Mouse (Mus musculus) midbrain, postnatal 0 days (tissue): Measurements from ENCODE around the gene Slc16a10. TPM values are rescaled to one million over a fixed set of nuclear protein-coding genes. Genes with fewer than 3 reads are reported as not detected.

Source experiments
- ATAC-seq: fragments of 200-750 bp; cut with Nextera tagmentation; 2 replicates; pipeline ENCODE4 v1.8.0; 2017; ENCODE audit warnings: moderate number of reproducible peaks, mild to moderate bottlenecking, moderate TSS enrichment, moderate library complexity; ENCODE audit not compliant: low FRiP score
- DNase-seq: peaks from one replicate; pipeline ENCODE4 v3.0.0-alpha.2; 2015; ENCODE audit warnings: low spot score
- H3K27ac ChIP-seq: fragments of 300-500 bp; sonication (generic); 2 replicates; pipeline ENCODE4 v1.5.1; 2014; ENCODE audit warnings: low read depth, mild to moderate bottlenecking, low read length, mixed read lengths
- H3K27me3 ChIP-seq: fragments of 300-500 bp; sonication (generic); 2 replicates; pipeline ENCODE4 v1.6.1; 2014; ENCODE audit warnings: low read length, control low read depth, mixed read lengths; ENCODE audit not compliant: insufficient read depth
- H3K36me3 ChIP-seq: fragments of 300-500 bp; sonication (generic); 2 replicates; pipeline ENCODE4 v1.6.1; 2014; ENCODE audit warnings: low read length, control low read depth, mixed read lengths; ENCODE audit not compliant: insufficient read depth
- H3K4me1 ChIP-seq: fragments of 300-500 bp; sonication (generic); 2 replicates; pipeline ENCODE4 v1.6.1; 2014; ENCODE audit warnings: mild to moderate bottlenecking, control low read depth, antibody characterized with exemption, low read length, mixed read lengths; ENCODE audit not compliant: insufficient read depth
- H3K4me2 ChIP-seq: fragments of 300-500 bp; sonication (generic); 2 replicates; pipeline ENCODE4 v1.6.1; 2014; ENCODE audit warnings: low read depth, mild to moderate bottlenecking, low read length, mixed read lengths; ENCODE audit not compliant: poor library complexity, severe bottlenecking
- H3K4me3 ChIP-seq: fragments of 300-500 bp; sonication (generic); 2 replicates; pipeline ENCODE4 v1.5.1; 2014; ENCODE audit warnings: low read depth, mild to moderate bottlenecking, low read length, moderate library complexity
- H3K9ac ChIP-seq: fragments of 300-500 bp; sonication (generic); replicated peaks from 2 replicates; pipeline ENCODE4 v1.6.1; 2014; ENCODE audit warnings: mild to moderate bottlenecking, low read length, moderate library complexity, mixed read lengths; ENCODE audit not compliant: poor library complexity, severe bottlenecking
- H3K9me3 ChIP-seq: fragments of 300-500 bp; sonication (generic); 2 replicates; pipeline ENCODE4 v1.6.1; 2016; ENCODE audit warnings: low read length, control low read depth
- CTCF ChIP-seq: IDR thresholded peaks from 2 replicates; pipeline ENCODE4 v1.5.1; 2016; ENCODE audit warnings: antibody characterized with exemption, mild to moderate bottlenecking
- WGBS: fragments of 180-500 bp; shearing (Covaris S2); extraction: QIAGEN DNeasy Blood & Tissue Kit; methylation state at CpG from one replicate; pipeline ENCODE4 v1.1.7; 2014; 5-methylcytosine and 5-hydroxymethylcytosine counted together
- polyA plus RNA-seq: library from polyadenylated mRNA; unstranded; fragments of >200 nt; fragmentation: Nextera tagmentation; extraction: Ambion mirVana; gene quantifications from 2 replicates; pipeline ENCODE4 v1.2.1, GENCODE M21; 2015
- total RNA-seq: library from RNA; depleted of rRNA; stranded (reverse); fragments of >200 nt; gene quantifications from 2 replicates; pipeline ENCODE4 v1.2.3, GENCODE M21; 2014; rRNA removed

Gene Slc16a10
- total and polyA plus RNA-seq, 2 experiments from 2014 or later, result 2.2 TPM

DNA sequence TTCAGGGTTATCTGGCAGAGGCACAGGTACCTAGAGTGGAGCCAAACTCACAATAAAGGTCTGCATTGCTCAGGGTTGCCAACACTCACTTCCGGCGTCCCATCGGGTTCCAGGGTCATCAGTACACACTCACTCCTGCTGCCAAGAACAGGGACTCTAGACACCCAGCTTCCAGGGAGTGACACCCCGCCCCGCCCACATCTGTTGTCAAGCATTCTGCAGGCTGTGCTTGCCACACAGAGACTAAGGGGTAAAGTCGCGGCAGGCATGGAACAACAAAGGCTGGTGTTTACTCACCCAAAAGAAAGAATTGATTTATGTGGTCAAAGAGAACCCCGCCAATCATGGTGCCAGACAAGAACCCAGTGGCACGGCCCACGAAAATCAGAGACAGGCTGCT lies 135.1 kb downstream of the Slc16a10 start:
- H3K9me3 ChIP-seq, result no peaks in the 10 kb centered on the region
- no peak overlapping the region for H3K4me3 ChIP-seq
- no peak for DNase-seq
- no peaks in the 10 kb centered on the region for H3K4me1 ChIP-seq
- WGBS, result 56% methylated on average over 10 of the region's 10 CpGs
- H3K9ac ChIP-seq, result no peak overlapping the region
- H3K4me2 ChIP-seq, result no peak overlapping the region
- no peak for TF ChIP-seq CTCF
- no peak overlapping the region for H3K27ac ChIP-seq
- ATAC-seq, result no peak
- H3K36me3 ChIP-seq, result no peaks in the 10 kb centered on the region
- no peaks in the 10 kb centered on the region for H3K27me3 ChIP-seq

GRCm38 (mm10) chr10:40000746-40001145 lies 141.3 kb downstream of the Slc16a10 start:
- 97% methylated on average over 2 of the region's 2 CpGs for WGBS
- no peak for DNase-seq

GRCm38 (mm10) chr10:39991155-39991554 lies 150.9 kb downstream of the Slc16a10 start:
- Histone ChIP-seq H3K4me1 (no peaks in the 10 kb centered on the region), H3K27ac (no peak overlapping the region), H3K9ac (no peak overlapping the region), H3K4me3 (no peak overlapping the region), H3K9me3 (no peaks in the 10 kb centered on the region), H3K4me2 (no peak overlapping the region), H3K27me3 (no peaks in the 10 kb centered on the region), H3K36me3 (no peaks in the 10 kb centered on the region)
- ATAC-seq (no peak), DNase-seq (no peak)
- 81% methylated on average over 4 of the region's 4 CpGs for WGBS
- TF ChIP-seq CTCF, result no peak

More at GRCm38 (mm10) chr10:40000746-40001145, 141.3 kb downstream of the Slc16a10 start:
- no peaks in the 10 kb centered on the region for H3K9me3 ChIP-seq
- H3K4me1 ChIP-seq, result no peaks in the 10 kb centered on the region
- no peak overlapping the region for H3K4me2 ChIP-seq
- H3K27me3 ChIP-seq, result no peaks in the 10 kb centered on the region
- TF ChIP-seq CTCF, result no peak
- H3K27ac ChIP-seq, result no peak overlapping the region
- H3K9ac ChIP-seq, result no peak overlapping the region
- no peaks in the 10 kb centered on the region for H3K36me3 ChIP-seq
- ATAC-seq, result no peak
- no peak overlapping the region for H3K4me3 ChIP-seq

DNA sequence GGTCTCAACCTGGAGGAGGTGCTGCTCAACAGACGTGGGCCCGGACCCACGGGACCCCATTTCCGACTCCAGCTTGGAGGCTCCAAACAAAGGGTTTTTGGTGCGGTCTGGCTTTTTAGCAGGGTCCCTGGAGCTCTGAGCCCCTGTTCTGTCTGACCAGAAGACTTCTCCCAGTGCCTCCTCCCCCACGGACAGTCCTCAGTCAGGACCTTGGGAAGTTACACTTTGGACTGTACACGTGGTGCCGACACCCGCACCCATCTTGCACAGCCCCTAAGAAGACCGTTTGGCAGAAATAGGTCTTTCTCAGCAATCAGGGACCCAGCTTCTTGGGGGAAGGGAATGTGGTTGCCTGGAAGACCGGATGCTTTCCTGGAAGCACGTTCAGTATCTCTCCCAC lies 155.6 kb downstream of the Slc16a10 start, which contains the start of gene Mfsd4b5:
Gene Mfsd4b5 (minus strand): TSS at position 181 of the 400 bp plus-strand sequence.
- H3K4me1 ChIP-seq, result no peaks in the 10 kb centered on the region
- no peaks in the 10 kb centered on the region for H3K9me3 ChIP-seq
- H3K27me3 ChIP-seq, result no peaks in the 10 kb centered on the region
- DNase-seq, result no peak
- H3K27ac ChIP-seq, result no peak within 1 kb of the TSS
- no peak within 1 kb of the TSS for H3K9ac ChIP-seq
- WGBS, result 89% methylated on average over 12 of the region's 12 CpGs
- no peaks in the 10 kb centered on the region for H3K36me3 ChIP-seq
- H3K4me2 ChIP-seq, result no peak within 1 kb of the TSS
- H3K4me3 ChIP-seq, result no peak within 1 kb of the TSS
- no peak for ATAC-seq
- no peak for TF ChIP-seq CTCF

Other genes with a start within 250 kb of the Slc16a10 start
- 9.2 and 9.7 TPM in 2 replicates for gene Mfsd4b4, start 243.0 kb downstream of the Slc16a10 start, total RNA-seq
- 2.4 TPM in 2 replicates for gene Mfsd4b4, start 243.0 kb downstream of the Slc16a10 start, polyA plus RNA-seq
- gene Mfsd4b2, start 215.3 kb downstream of the Slc16a10 start, total RNA-seq, result not detected in 2 replicates
- gene Mfsd4b2, start 215.3 kb downstream of the Slc16a10 start, polyA plus RNA-seq, result 0.07 TPM in 1 of 2 replicates, not detected in the other
- not detected in 2 replicates for gene Mfsd4b3, start 182.1 kb downstream of the Slc16a10 start, total RNA-seq
- not detected in 2 replicates for gene Mfsd4b3, start 182.1 kb downstream of the Slc16a10 start, polyA plus RNA-seq
- 0.24 TPM in 1 of 2 replicates, not detected in the other for gene Mfsd4b5, start 155.6 kb downstream of the Slc16a10 start, total RNA-seq
- gene Mfsd4b5, start 155.6 kb downstream of the Slc16a10 start, polyA plus RNA-seq, result not detected in 2 replicates
- gene Mfsd4b1, start 117.0 kb downstream of the Slc16a10 start, total RNA-seq, result 0.19 and 0.71 TPM in 2 replicates
- gene Mfsd4b1, start 117.0 kb downstream of the Slc16a10 start, polyA plus RNA-seq, result 0.13 and 0.23 TPM in 2 replicates
- gene Rpf2, start 104.8 kb upstream of the Slc16a10 start, total RNA-seq, result 18.7 and 22.7 TPM in 2 replicates
- gene Rpf2, start 104.8 kb upstream of the Slc16a10 start, polyA plus RNA-seq, result 52.3 and 52.4 TPM in 2 replicates
- gene Gtf3c6, start 115.8 kb upstream of the Slc16a10 start, total RNA-seq, result 25.6 and 28.9 TPM in 2 replicates
- 53.2 and 56.2 TPM in 2 replicates for gene Gtf3c6, start 115.8 kb upstream of the Slc16a10 start, polyA plus RNA-seq
- gene Amd1, start 159.9 kb upstream of the Slc16a10 start, total RNA-seq, result 53.2 and 54.6 TPM in 2 replicates
- 32.9 and 34.3 TPM in 2 replicates for gene Amd1, start 159.9 kb upstream of the Slc16a10 start, polyA plus RNA-seq
- 11.8 and 13.2 TPM in 2 replicates for gene Cdk19, start 197.3 kb upstream of the Slc16a10 start, total RNA-seq
- 3.8 and 3.9 TPM in 2 replicates for gene Cdk19, start 197.3 kb upstream of the Slc16a10 start, polyA plus RNA-seq